ENCODE assay signal across 9 mouse cellular contexts in genomic region chr2:17644282-17645262, GRCm38 (mm10).
DNase-seq lines count a peak whose midpoint lies in the region; ATAC-seq and TF ChIP-seq lines count a peak whose summit lies in the region.
"Had no signal": no experiment of that assay in that cellular context is flagged by ENCODE, and none has a peak within 500 bp of the region (broad histone marks: within the 10 kb centered on the region; RNA-seq: fewer than 3 reads in every experiment).

No protein-coding gene starts in this region.

- 30% methylated on average over 3 of the region's 3 CpGs for WGBS in lung, postnatal 0 days

- no peaks in the 10 kb centered on the region for H3K36me3 ChIP-seq in CH12.LX (replicated peaks in 1 of 2; ENCODE audit: control insufficient read depth in 1 of 2, insufficient read depth in 1 of 2, low read length in 1 of 2)
- H3K36me3 ChIP-seq in lung, postnatal 0 days (ENCODE audit: insufficient read depth, low read length) = no peaks in the 10 kb centered on the region
- H3K36me3 ChIP-seq: limb, embryonic 12.5 days had no signal

- H3K79me2 ChIP-seq in CH12.LX (replicated peaks; ENCODE audit: control insufficient read depth, extremely low read depth, insufficient read depth, poor library complexity, severe bottlenecking) = no peaks in the 10 kb centered on the region

- H3K4me2 ChIP-seq in CH12.LX (ENCODE audit: insufficient read depth, low read depth, poor library complexity, severe bottlenecking) = no peak overlapping the region
- H3K4me2 ChIP-seq in lung, postnatal 0 days (replicated peaks; ENCODE audit: low read depth, low read length) = no peak overlapping the region
- H3K4me2 ChIP-seq: limb, embryonic 12.5 days had no signal

- H3K4me1 ChIP-seq in CH12.LX (ENCODE audit: control insufficient read depth in 1 of 2, insufficient read depth in 2 of 2) = peaks cover 10 to 41% of the 10 kb centered on the region in 2 experiments; a peak in 3 of 4 replicates
- no peaks in the 10 kb centered on the region; the same call in 1 of the 2 replicates for H3K4me1 ChIP-seq in lung, postnatal 0 days (ENCODE audit: insufficient read depth, low read depth, low read length)

- TF ChIP-seq EP300 in CH12.LX (IDR thresholded peaks at IDR 0.05; ENCODE audit: low read length) = peak; percentile 40; the same call in 1 of the 2 replicates
- TF ChIP-seq EP300 in lung, postnatal 0 days (IDR thresholded peaks at IDR 0.05) = no peak

- TF ChIP-seq POLR2A in CH12.LX (IDR thresholded peaks at IDR 0.05; ENCODE audit: low read depth, low read length) = no peak

- H3K4me3 ChIP-seq in CH12.LX (replicated peaks in 1 of 3; ENCODE audit: low read depth in 2 of 3, low read length in 2 of 3, poor library complexity in 1 of 3) = no peak overlapping the region
- no peak overlapping the region for H3K4me3 ChIP-seq in lung, postnatal 0 days (ENCODE audit: low read depth, low read length)
- H3K4me3 ChIP-seq: limb, embryonic 12.5 days had no signal

- dilution Hi-C loops in CH12.LX (cut with MboI; ENCODE audit: extremely low pct_ligation_motif_present, extremely low pct_unique_long_range_greater_than_20kb, low sequenced_read_pairs) = no loop called here

- H3K27me3 ChIP-seq in CH12.LX (replicated peaks) = no peaks in the 10 kb centered on the region
- no peaks in the 10 kb centered on the region for H3K27me3 ChIP-seq in lung, postnatal 0 days (replicated peaks; ENCODE audit: insufficient read depth, low read length)
- H3K27me3 ChIP-seq: limb, embryonic 12.5 days had no signal

- peak; percentile 90 for TF ChIP-seq RAD21 in CH12.LX (IDR thresholded peaks at IDR 0.05; ENCODE audit: low read depth, low read length)

- H3K27ac ChIP-seq in CH12.LX (ENCODE audit: insufficient read depth, low read depth) = no peak overlapping the region
- no peak overlapping the region for H3K27ac ChIP-seq in lung, postnatal 0 days (ENCODE audit: low read length)
- H3K27ac ChIP-seq: limb, embryonic 12.5 days had no signal

- peak; percentile 58 for DNase-seq in CH12.LX (ENCODE audit: extremely low read depth)
- peak; percentile 43 to 85 for DNase-seq in adrenal gland, adult (ENCODE audit: inconsistent age in 2 of 2, low spot score in 1 of 2)
- peak; percentile 89 for DNase-seq in embryo, embryonic 10 days (ENCODE audit: low spot score)
- peak; percentile 50 to 59 for DNase-seq in kidney, postnatal 25 days
- peak; percentile 78 for DNase-seq in lung, postnatal 0 days (ENCODE audit: low spot score)
- DNase-seq in retina, postnatal 7 days (ENCODE audit: low read depth, low spot score) = peak; percentile 14

- no peaks in the 10 kb centered on the region for H3K9me3 ChIP-seq in CH12.LX (replicated peaks; ENCODE audit: low read length)
- no peaks in the 10 kb centered on the region for H3K9me3 ChIP-seq in lung, postnatal 0 days (ENCODE audit: low read length)
- H3K9me3 ChIP-seq: limb, embryonic 12.5 days had no signal

- TF ChIP-seq CTCF in CH12.LX (conservative IDR thresholded peaks at IDR 0.05 in 1 of 2, IDR thresholded peaks at IDR 0.05 in 1 of 2; ENCODE audit: low read depth in 2 of 2, low read length in 2 of 2) = peak; percentile 41 to 85; a peak in 3 of 4 replicates
- peak; percentile 90 for TF ChIP-seq CTCF in lung, postnatal 0 days (IDR thresholded peaks at IDR 0.05)

- no peak overlapping the region for H3K9ac ChIP-seq in CH12.LX (ENCODE audit: insufficient read depth, low read depth)
- H3K9ac ChIP-seq in lung, postnatal 0 days (replicated peaks; ENCODE audit: low read depth) = no peak overlapping the region
- H3K9ac ChIP-seq: limb, embryonic 12.5 days had no signal

- in situ Hi-C loops in CH12.LX (cut with MboI; ENCODE audit: low pct_ligation_motif_present, low pct_unique_long_range_greater_than_20kb, low sequenced_read_pairs) = loop anchor here (25.0 kb wide), 1 partner anchor 193 kb away; no protein-coding TSS in a partner anchor

- ATAC-seq in granulocyte monocyte progenitor cell, adult 5-6 weeks (replicated peaks; ENCODE audit: poor library complexity, severe bottlenecking) = peak; percentile 52
- ATAC-seq in lung, postnatal 0 days = peak; percentile 52
- no peak for ATAC-seq in erythroblast, adult 5-6 weeks (replicated peaks; ENCODE audit: low FRiP score, poor library complexity, severe bottlenecking)

TF ChIP-seq in CH12.LX, 34 proteins besides CTCF, POLR2A, EP300 and RAD21:
- TF ChIP-seq TBP (conservative IDR thresholded peaks at IDR 0.05; ENCODE audit: low read depth, low read length) (no peak), IRF4 (IDR thresholded peaks at IDR 0.05; ENCODE audit: low read depth, low read length) (peak; percentile 65; the same call in 1 of the 2 replicates), HCFC1 (IDR thresholded peaks at IDR 0.05; ENCODE audit: low read depth, low read length) (no peak), CHD1 (IDR thresholded peaks at IDR 0.05; ENCODE audit: low read depth, low read length) (no peak), MYC (IDR thresholded peaks at IDR 0.05; ENCODE audit: low read depth, low read length) (no peak), USF2 (conservative IDR thresholded peaks at IDR 0.05; ENCODE audit: low read depth, low read length) (no peak), NELFE (IDR thresholded peaks at IDR 0.05; ENCODE audit: low read depth, low read length) (no peak), ZC3H11A (IDR thresholded peaks at IDR 0.05; ENCODE audit: low read depth, low read length) (peak; percentile 64), PAX5 (IDR thresholded peaks at IDR 0.05; ENCODE audit: low read length) (no peak), MAFK (IDR thresholded peaks at IDR 0.05; ENCODE audit: insufficient replicate concordance, low read length) (no peak), GABPA (IDR thresholded peaks at IDR 0.05; ENCODE audit: insufficient replicate concordance, low read depth, low read length) (no peak), ELF1 (IDR thresholded peaks at IDR 0.05; ENCODE audit: low read depth, low read length) (no peak), UBTF (IDR thresholded peaks at IDR 0.05; ENCODE audit: low read depth, low read length) (no peak), JUN (IDR thresholded peaks at IDR 0.05; ENCODE audit: insufficient read depth, low read depth, low read length) (no peak), MAZ (IDR thresholded peaks at IDR 0.05; ENCODE audit: low read depth, low read length) (no peak), RCOR1 (conservative IDR thresholded peaks at IDR 0.05; ENCODE audit: low read depth, low read length) (no peak), E2F4 (IDR thresholded peaks at IDR 0.05; ENCODE audit: insufficient replicate concordance, low read depth, low read length) (no peak), MAX (IDR thresholded peaks at IDR 0.05; ENCODE audit: low read length) (peak; percentile 79), TCF12 (IDR thresholded peaks at IDR 0.05; ENCODE audit: low read depth, low read length) (no peak), ZNF384 (IDR thresholded peaks at IDR 0.05; ENCODE audit: low read depth, low read length) (no peak), ZMIZ1 (IDR thresholded peaks at IDR 0.05; ENCODE audit: low read depth, low read length) (no peak), KAT2A (IDR thresholded peaks at IDR 0.05; ENCODE audit: insufficient replicate concordance, low read length) (no peak), SMC3 (IDR thresholded peaks at IDR 0.05; ENCODE audit: low read depth, low read length) (peak; percentile 88), USF1 (IDR thresholded peaks at IDR 0.05; ENCODE audit: low read depth, low read length) (no peak), NRF1 (IDR thresholded peaks at IDR 0.05; ENCODE audit: low read depth, low read length) (no peak), ZKSCAN1 (IDR thresholded peaks at IDR 0.05; ENCODE audit: borderline replicate concordance, low read depth, low read length) (no peak), POLR2AphosphoS2 (IDR thresholded peaks at IDR 0.05; ENCODE audit: low read depth, low read length) (no peak), SIN3A (IDR thresholded peaks at IDR 0.05; ENCODE audit: low read length) (no peak), MXI1 (IDR thresholded peaks at IDR 0.05; ENCODE audit: low read depth, low read length) (no peak), JUND (conservative IDR thresholded peaks at IDR 0.05; ENCODE audit: low read depth, low read length) (peak; percentile 81), CHD2 (IDR thresholded peaks at IDR 0.05; ENCODE audit: low read length) (no peak), BHLHE40 (IDR thresholded peaks at IDR 0.05; ENCODE audit: low read depth, low read length) (no peak), ETS1 (conservative IDR thresholded peaks at IDR 0.05; ENCODE audit: low read depth, low read length) (no peak), MEF2A (IDR thresholded peaks at IDR 0.05; ENCODE audit: borderline replicate concordance, low read depth, low read length) (0 out of 2 replicates have a peak, but pooled peaks have one; percentile 17)

Comparison
In these comparisons a context has a peak if more than half of its experiments do, and no peak if none do; other contexts are left out.
1. DNase-seq: peak in every context shown above with its lines; median percentile 89 in embryo, embryonic 10 days; 78 in lung, postnatal 0 days; 64 in adrenal gland, adult; 58 in CH12.LX; 54 in kidney, postnatal 25 days; 14 in retina, postnatal 7 days.